Mouse (Mus musculus): ENCODE results near the gene Rfx2.

Rfx2 gene

GRCm38 (mm10) chr17:56780291-56780978 is 50.4 kb downstream of the Rfx2 start:
- no peak for DNase-seq (ENCODE audit: low spot score)

GRCm38 (mm10) chr17:56778779-56779362 is 51.9 kb downstream of the Rfx2 start:
- DNase-seq (ENCODE audit: low spot score): no peak

GRCm38 (mm10) chr17:56777568-56777967 is 53.2 kb downstream of the Rfx2 start:
- no peak for DNase-seq (ENCODE audit: low spot score)

GRCm38 (mm10) chr17:56769950-56770349 is 60.9 kb downstream of the Rfx2 start, which contains the start of gene Prr22:
Gene Prr22 (plus strand): TSS chr17:56770250.
- no peak for DNase-seq (ENCODE audit: low spot score)

- DNase-seq (ENCODE audit: low spot score): no peak
Observed at GRCm38 (mm10) chr17:56768941-56769340, 61.9 kb downstream of the Rfx2 start.

GRCm38 (mm10) chr17:56767531-56768135 is 63.2 kb downstream of the Rfx2 start:
- DNase-seq (ENCODE audit: low spot score): no peak

- no peak for DNase-seq (ENCODE audit: low spot score)
Observed at GRCm38 (mm10) chr17:56766631-56767405, 64.0 kb downstream of the Rfx2 start.

- DNase-seq (ENCODE audit: low spot score): no peak
Observed at GRCm38 (mm10) chr17:56765431-56765830, 65.4 kb downstream of the Rfx2 start.

- DNase-seq (ENCODE audit: low spot score): peak; percentile 83
Observed at GRCm38 (mm10) chr17:56764474-56765354, 66.1 kb downstream of the Rfx2 start, which contains the start of gene Dus3l. Gene Dus3l (plus strand): TSS chr17:56764757.

GRCm38 (mm10) chr17:56763741-56764250 is 67.0 kb downstream of the Rfx2 start:
- DNase-seq (ENCODE audit: low spot score): no peak

- peak; percentile 69 for DNase-seq (ENCODE audit: low spot score)
Observed at GRCm38 (mm10) chr17:56762769-56763731, 67.8 kb downstream of the Rfx2 start.

GRCm38 (mm10) chr17:56761991-56762410 is 68.8 kb downstream of the Rfx2 start:
- no peak for DNase-seq (ENCODE audit: low spot score)

- no peak for DNase-seq (ENCODE audit: low spot score)
Observed at GRCm38 (mm10) chr17:56761077-56761476, 69.7 kb downstream of the Rfx2 start.

- DNase-seq (ENCODE audit: low spot score): no peak
Observed at GRCm38 (mm10) chr17:56759261-56759660, 71.6 kb downstream of the Rfx2 start.

GRCm38 (mm10) chr17:56758132-56758531 is 72.7 kb downstream of the Rfx2 start:
- no peak for DNase-seq (ENCODE audit: low spot score)

- no peak for DNase-seq (ENCODE audit: low spot score)
Observed at GRCm38 (mm10) chr17:56757416-56758123, 73.2 kb downstream of the Rfx2 start, which contains the start of gene Nrtn. Gene Nrtn (minus strand): TSS chr17:56757530.

GRCm38 (mm10) chr17:56756703-56757399 is 74.0 kb downstream of the Rfx2 start:
- DNase-seq (ENCODE audit: low spot score): no peak
